Mouse (Mus musculus) retina, embryonic 14.5 days (tissue): ENCODE measurements around the gene Lgr6.
A peak's percentile ranks its signal among the peaks of the same experiment; 100 is the strongest.

Source experiments
- DNase-seq: peaks from one replicate; pipeline ENCODE4 v3.0.0-alpha.2; 2015; ENCODE audit warnings: low spot score

The Lgr6 gene

GRCm38 (mm10) chr1:135014921-135015445 is 90.1 kb downstream of the Lgr6 start:
- no peak for DNase-seq

- DNase-seq = no peak
These were observed 92.6 kb downstream of the Lgr6 start for GRCm38 (mm10) chr1:135012472-135012871.

GRCm38 (mm10) chr1:135011912-135012311 is 93.2 kb downstream of the Lgr6 start:
- DNase-seq = no peak

GRCm38 (mm10) chr1:135009833-135010232 is 95.2 kb downstream of the Lgr6 start:
- no peak for DNase-seq

- no peak for DNase-seq
These were observed 99.4 kb downstream of the Lgr6 start for GRCm38 (mm10) chr1:135005696-135006095.

GRCm38 (mm10) chr1:135003346-135003745 is 101.7 kb downstream of the Lgr6 start:
- no peak for DNase-seq

GRCm38 (mm10) chr1:135000527-135000926 is 104.5 kb downstream of the Lgr6 start:
- no peak for DNase-seq

GRCm38 (mm10) chr1:134998231-134998630 is 106.8 kb downstream of the Lgr6 start:
- DNase-seq = no peak

GRCm38 (mm10) chr1:134997568-134997967 is 107.5 kb downstream of the Lgr6 start:
- no peak for DNase-seq

GRCm38 (mm10) chr1:134996471-134996870 is 108.6 kb downstream of the Lgr6 start:
- DNase-seq = no peak

- no peak for DNase-seq
These were observed 109.1 kb downstream of the Lgr6 start for GRCm38 (mm10) chr1:134995954-134996353.

- no peak for DNase-seq
These were observed 109.6 kb downstream of the Lgr6 start for GRCm38 (mm10) chr1:134995437-134995836.

- DNase-seq = no peak
These were observed 110.3 kb downstream of the Lgr6 start for GRCm38 (mm10) chr1:134994739-134995138.

GRCm38 (mm10) chr1:134992046-134992645 is 112.9 kb downstream of the Lgr6 start:
- no peak for DNase-seq

- DNase-seq = peak; percentile 94
These were observed 115.7 kb downstream of the Lgr6 start for GRCm38 (mm10) chr1:134989372-134989771.

- no peak for DNase-seq
These were observed 117.1 kb downstream of the Lgr6 start for GRCm38 (mm10) chr1:134987962-134988341.

- peak; percentile 83 for DNase-seq
These were observed 117.7 kb downstream of the Lgr6 start for GRCm38 (mm10) chr1:134987173-134987961.

GRCm38 (mm10) chr1:134972920-134973319 is 132.2 kb downstream of the Lgr6 start:
- DNase-seq = no peak

- DNase-seq = no peak
These were observed 139.6 kb downstream of the Lgr6 start for GRCm38 (mm10) chr1:134965430-134965829.

GRCm38 (mm10) chr1:134962821-134963220 is 142.3 kb downstream of the Lgr6 start:
- peak; percentile 26 for DNase-seq

- DNase-seq = peak; percentile 96
These were observed 142.8 kb downstream of the Lgr6 start, which contains the start of gene Ube2t for GRCm38 (mm10) chr1:134962053-134962803. TSS of gene Ube2t (plus strand) at chr1:134962565.

- DNase-seq = peak; percentile 46
These were observed 144.4 kb downstream of the Lgr6 start for GRCm38 (mm10) chr1:134960634-134961033.
